Mouse (Mus musculus) testis, adult 2 months (tissue): ENCODE results near the gene Tymp.

Experiments
- CTCF ChIP-seq: fragments of 200-500 bp; IDR thresholded peaks from 2 replicates; pipeline ENCODE4 v1.5.1; 2012; ENCODE audit warnings: low read depth, mild to moderate bottlenecking, inconsistent platforms, low read length, moderate library complexity; ENCODE audit not compliant: control insufficient read depth, insufficient read depth, insufficient replicate concordance
- POLR2A ChIP-seq: fragments of 200-500 bp; IDR thresholded peaks from 2 replicates; pipeline ENCODE4 v1.6.1; 2012; ENCODE audit warnings: low read depth, mild to moderate bottlenecking, inconsistent platforms, low read length, moderate library complexity; ENCODE audit not compliant: control insufficient read depth

GRCm38 (mm10) chr15:89376040-89376439, 799 bp downstream of the Tymp start:
- TF ChIP-seq CTCF = no peak
- no peak for TF ChIP-seq POLR2A
